Mouse (Mus musculus): ENCODE results near the gene Rtp1.

Gene Rtp1

DNA sequence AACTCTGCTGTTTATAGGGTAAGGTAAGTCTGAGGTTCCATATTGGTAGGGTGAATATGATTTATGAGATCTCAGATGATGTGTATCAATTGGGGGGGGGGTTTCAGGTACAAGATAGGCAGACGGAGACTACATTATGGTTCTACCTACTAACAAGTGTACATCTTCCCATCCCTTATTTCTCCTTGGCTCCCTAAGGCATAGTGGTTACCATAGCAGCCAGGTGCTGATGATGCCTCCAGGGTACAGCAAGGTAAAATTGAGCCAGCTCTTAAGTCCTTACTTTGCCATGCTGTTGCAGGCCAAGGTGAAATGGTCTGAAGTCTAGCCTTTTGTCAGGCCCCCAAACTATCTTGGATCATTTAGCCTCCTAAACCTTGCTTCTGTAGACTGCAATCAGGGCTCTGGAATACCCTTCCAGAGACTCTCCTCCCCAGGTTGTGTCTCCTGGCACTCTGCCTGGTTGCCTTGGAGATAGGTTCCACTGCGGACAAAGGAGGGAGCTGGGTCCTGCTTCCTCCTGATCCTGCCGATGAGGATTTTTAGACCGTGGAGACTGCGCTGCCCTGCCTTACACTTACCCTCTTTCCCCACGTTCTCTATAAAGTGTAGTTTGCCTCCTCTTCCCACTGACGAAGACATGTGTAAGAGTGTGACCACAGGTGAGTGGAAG, at the start of gene Rtp1:
Gene Rtp1 (plus strand): TSS at position 487 of the 673 bp plus-strand sequence.
- in situ Hi-C loops (cut with MboI, MseI), result no loop called here

GRCm38 (mm10) chr16:23379536-23380230, 49.2 kb upstream of the Rtp1 start:
- in situ Hi-C loops (cut with MboI, MseI), result no loop called here

GRCm38 (mm10) chr16:23384304-23384703, 44.6 kb upstream of the Rtp1 start:
- in situ Hi-C loops (cut with MboI, MseI), result no loop called here

DNA sequence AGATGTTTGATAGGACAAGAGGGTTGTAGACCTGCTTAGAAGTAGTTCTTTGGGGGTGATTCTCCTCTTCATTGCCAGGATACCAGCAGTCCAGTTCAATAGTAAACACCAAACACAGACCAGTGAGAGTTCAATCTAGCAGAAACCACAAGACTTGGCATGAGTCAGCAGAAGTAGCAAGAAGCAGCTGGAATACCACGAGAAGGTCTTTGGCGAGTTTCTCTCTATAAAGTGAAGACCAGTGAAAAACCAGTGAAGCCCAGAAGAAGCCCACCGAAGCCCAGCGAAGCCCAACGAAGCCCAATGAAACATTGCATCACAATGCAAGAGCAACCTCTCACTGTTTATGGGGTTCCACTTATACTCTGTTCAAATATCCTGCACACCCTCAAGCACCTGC, 31.0 kb upstream of the Rtp1 start:
- in situ Hi-C loops (cut with MboI, MseI), result no loop called here

- in situ Hi-C loops (cut with MboI, MseI), result loop anchor here (5.0 to 10.0 kb wide), 2 partner anchors 94 to 237 kb away; no protein-coding TSS in a partner anchor
These were observed 27.5 kb upstream of the Rtp1 start for GRCm38 (mm10) chr16:23401463-23401862.

GRCm38 (mm10) chr16:23401959-23402358, 27.0 kb upstream of the Rtp1 start:
- in situ Hi-C loops (cut with MboI, MseI), result loop anchor here (5.0 to 10.0 kb wide), 2 partner anchors 95 to 237 kb away; no protein-coding TSS in a partner anchor

DNA sequence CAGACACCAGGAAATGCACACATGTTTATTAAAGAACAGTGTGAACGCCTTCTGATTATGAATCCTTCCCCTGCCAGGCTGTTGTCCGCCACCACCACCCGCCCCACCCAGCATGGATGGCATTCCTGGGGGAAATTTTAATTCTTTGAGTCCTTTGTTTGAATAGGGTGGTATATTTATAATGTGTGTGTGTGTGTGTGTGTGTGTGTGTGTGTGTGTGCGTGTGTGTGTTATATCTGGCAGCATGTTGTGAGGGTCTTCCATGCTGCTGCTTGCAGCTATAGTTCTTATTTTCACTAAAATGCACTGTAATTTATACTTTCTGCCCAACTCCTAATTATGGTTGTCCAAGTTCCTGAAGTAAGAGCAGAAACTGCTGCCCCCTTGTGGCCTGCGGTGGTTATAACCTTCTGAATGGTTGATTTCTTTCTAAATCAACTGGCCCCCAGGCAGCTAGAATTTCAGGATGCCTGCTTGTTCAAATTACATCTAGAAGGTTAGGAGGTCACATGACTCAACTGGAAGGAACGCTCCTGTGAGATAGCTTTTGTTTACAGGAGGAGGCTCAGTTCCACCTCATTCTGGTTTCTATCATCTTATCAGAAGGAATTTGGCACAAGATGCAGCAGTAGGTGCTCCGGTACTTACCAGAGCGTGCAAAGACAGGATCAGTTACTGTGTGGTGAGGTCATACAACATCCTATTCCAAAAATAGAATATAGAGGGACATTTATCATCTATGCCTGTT, 25.8 kb upstream of the Rtp1 start:
- in situ Hi-C loops (cut with MboI, MseI), result loop anchor here (5.0 to 10.0 kb wide), 2 partner anchors 96 to 238 kb away; no protein-coding TSS in a partner anchor

DNA sequence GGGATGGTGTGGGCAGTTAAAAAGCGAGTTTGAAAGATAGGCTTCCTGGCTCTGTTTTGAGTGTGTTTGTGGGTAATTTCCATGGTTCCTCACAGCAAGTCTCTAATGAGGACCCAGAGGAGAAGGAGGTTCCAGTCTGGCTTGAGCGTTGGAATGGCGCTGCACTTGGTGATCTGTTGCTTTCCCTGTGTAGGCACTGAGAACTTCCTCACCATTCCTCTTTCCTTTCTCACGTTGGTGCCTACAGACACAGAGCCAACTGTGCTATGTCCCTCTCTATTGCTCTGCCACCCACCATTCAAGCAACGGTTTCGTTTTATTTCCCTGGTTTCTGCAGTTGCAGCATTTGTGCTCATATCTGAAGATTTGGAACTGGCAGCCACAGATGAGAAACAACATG, 16.0 kb upstream of the Rtp1 start:
- in situ Hi-C loops (cut with MboI, MseI), result loop anchor here (10.0 kb wide), 1 partner anchor 358 kb away; the partner anchor contains the start of gene Kng1

DNA sequence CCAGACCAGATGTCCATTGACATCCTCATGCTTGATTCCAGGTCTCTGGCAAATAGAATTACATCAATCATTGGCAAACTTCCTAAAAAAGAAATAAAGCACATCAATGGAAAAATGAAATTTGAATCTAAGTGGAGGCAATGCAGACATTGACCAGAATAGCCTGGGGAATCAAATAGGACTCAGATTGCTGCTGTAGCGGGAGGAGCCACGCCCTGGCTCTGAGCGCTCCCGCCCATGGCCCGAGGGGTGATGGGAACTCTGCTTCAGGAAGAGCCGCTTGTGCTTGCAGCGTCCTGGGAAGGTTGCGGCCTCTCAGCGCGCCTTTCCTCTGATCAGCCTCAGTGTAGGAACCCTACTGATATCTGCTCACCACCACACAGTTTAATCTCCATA, 12.7 kb upstream of the Rtp1 start:
- in situ Hi-C loops (cut with MboI, MseI), result loop anchor here (10.0 kb wide), 1 partner anchor 361 kb away; the partner anchor contains the start of gene Kng1

DNA sequence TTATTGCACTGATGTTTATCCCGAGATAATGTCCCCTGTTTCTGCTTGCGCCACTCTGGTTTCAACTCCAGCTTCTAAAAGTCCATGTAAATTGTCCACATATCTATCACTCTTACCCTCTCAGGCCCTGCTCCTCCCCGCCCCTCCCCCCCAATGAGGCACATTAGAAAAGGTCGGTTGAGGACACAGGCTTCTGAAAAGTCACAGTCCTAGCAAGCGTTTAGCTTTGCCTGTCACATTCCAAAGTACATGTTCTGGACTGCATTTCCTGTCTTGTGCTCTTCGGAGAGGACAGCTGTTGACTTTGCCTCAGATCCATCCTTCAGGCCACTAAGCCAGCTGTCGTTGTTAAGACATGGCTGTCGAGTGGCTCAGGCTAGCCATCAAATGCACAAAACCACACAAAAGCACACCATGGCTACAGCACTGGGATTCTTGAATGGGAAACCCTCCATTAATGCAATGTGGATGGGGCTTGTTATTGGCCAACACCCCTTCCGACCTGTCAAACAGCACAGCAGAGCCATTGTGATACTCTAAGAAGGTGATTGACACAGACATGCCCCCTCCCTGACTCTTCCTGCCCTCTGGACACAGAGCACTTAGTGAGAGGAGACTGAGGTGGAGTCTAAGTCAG, 12.2 kb upstream of the Rtp1 start:
- in situ Hi-C loops (cut with MboI, MseI), result loop anchor here (10.0 kb wide), 1 partner anchor 362 kb away; the partner anchor contains the start of gene Kng1

DNA sequence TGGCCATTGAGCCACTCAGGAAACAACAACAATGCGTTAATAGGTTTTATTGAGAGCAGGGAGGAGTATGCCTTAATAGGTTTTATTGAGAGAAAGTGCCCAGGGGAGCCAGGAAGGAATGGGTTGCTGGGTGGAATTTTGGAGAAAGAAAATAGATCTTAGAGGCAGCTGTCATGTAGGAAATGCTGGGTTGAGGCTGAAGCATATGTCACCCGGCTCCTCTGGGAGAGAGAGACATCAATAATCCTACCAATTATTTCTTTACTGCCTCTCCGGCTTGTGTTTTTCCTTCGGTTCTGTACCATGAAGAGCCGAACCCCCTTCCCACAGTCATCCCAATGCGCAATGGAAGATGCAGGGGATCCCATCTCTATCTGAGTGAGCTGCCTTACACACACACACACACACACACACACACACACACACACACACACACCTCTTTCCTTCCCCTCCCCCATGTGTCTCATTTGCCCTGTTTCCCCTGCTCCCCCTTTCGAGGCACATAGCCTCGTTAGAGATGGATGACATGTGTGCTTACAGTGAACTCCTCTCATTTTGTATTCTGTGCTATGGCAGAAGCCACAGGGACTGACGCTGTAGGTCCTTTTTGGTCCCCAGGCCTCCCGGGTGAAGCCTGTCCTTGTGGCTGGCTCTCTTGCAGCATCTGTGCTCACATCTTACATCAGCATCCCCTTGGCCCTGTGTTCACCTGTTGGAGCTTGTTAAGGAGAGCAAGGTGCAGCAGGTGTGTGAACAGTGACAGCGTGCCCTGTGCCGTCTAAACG, 11.3 kb upstream of the Rtp1 start:
- in situ Hi-C loops (cut with MboI, MseI), result loop anchor here (10.0 kb wide), 1 partner anchor 363 kb away; the partner anchor contains the start of gene Kng1

GRCm38 (mm10) chr16:23419565-23420085, 9.3 kb upstream of the Rtp1 start:
- in situ Hi-C loops (cut with MboI, MseI), result loop anchor here (10.0 kb wide), 1 partner anchor 365 kb away; the partner anchor contains the start of gene Kng1

DNA sequence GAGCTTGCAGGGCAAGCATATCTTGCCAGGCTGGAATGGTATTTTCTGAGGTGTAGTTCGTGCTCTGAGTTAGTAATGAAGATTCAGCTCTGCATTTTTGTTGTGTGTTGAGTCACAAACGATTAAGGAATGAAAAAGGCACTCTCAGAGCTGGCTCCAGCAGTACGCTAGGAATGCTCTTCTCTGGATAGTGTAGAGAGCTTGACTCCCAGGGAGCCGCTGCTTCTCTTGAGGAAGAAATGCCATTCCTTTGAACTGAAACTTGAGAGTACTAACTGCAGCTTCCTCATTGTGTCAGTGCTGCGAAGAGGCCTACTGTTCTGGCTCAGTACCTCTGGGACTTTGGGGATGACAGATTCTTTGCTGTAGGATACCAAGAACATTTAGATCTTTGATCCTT, 5.1 kb upstream of the Rtp1 start:
- in situ Hi-C loops (cut with MboI, MseI), result no loop called here

GRCm38 (mm10) chr16:23427701-23428100, 1.2 kb upstream of the Rtp1 start:
- in situ Hi-C loops (cut with MboI, MseI), result no loop called here

- in situ Hi-C loops (cut with MboI, MseI), result no loop called here
These were observed 1.1 kb downstream of the Rtp1 start for GRCm38 (mm10) chr16:23429991-23430390.

DNA sequence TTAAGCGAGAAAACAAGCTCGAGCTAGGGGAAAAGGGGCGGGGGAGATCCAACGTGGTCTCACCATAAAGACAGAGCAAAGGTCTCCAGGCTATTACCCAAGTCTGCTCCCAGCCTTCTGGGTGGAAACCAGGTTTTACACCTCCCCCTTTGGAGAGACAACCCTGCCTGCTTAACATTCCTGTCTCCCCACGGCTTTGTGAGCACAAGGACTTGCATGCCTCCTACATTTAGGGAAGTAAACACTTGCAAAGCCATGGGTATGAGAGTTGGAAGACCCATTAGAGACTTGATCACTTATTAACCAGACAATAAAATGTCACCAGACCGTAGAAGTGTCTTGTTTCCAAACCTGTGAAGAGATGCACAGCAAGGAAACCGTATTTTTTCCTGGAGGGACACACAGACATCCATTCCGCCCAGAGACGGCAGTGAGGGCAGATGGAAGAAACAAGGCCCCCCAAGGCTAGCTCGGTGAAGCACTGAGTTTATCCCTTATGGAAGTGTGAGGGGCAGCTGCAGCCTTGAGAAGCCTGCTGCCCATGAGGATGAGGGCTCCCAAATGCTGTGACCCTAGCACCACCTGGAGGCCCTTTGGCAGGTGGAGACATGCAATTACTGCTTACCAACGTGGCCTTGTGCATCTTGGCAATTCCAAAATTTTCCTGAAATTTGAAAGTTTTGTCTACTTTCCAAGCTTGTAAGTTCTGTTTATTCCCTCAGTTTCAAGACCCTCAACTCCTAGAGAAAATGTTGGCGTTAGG, 8.7 kb downstream of the Rtp1 start:
- in situ Hi-C loops (cut with MboI, MseI), result no loop called here

GRCm38 (mm10) chr16:23444231-23444630, 15.3 kb downstream of the Rtp1 start:
- in situ Hi-C loops (cut with MboI, MseI), result no loop called here

DNA sequence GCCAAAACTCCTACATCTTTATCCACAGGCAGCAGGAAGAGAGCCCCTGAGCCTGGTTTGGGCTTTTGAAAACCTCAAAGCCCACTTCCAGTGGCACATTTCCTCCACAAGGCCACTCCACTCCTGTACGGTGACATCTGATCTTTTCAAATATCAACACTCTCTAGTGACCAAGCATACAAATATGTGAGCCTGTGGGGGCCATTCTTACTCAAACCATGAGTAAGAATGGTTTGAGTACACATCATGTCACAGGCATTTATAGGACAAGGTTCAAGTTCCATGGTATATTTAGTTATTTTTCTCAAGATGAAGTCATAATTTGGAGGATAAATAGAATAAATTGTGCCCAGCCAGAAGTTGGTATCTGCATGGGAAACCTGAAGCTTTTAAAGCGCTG, 21.0 kb downstream of the Rtp1 start:
- in situ Hi-C loops (cut with MboI, MseI), result no loop called here

GRCm38 (mm10) chr16:23450816-23451215, 21.9 kb downstream of the Rtp1 start:
- in situ Hi-C loops (cut with MboI, MseI), result no loop called here

DNA sequence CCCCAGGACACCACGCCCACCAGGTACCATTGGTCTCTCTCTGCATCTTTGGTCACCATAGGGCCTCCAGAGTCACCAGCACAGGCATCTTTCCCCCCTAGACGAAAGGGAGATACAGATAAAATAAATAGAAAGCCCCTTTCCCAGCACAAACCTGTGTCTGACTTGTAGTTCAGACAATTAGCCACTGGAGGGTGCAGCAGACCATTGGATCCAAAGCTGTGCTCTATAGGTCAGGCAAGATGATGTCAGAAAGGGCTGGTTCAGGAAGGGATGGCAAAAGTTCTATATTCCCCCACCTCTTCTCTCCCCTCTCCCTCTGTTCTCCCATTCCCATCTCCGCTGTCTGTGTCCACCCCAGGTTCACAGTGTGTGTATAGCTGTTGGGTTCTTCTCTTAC, 23.5 kb downstream of the Rtp1 start:
- in situ Hi-C loops (cut with MboI, MseI), result no loop called here

All from T-helper 2 cell (primary cell).